Mouse (Mus musculus) spleen, adult 12 weeks (tissue): ENCODE data around the gene Qrich1.
"Not testable (repeated sequence)": the region's sequence is repeated elsewhere in the genome, so short reads cannot be mapped to it uniquely, and the experiment has no call there.

Source experiments
- DNase-seq: peaks from one replicate; pipeline ENCODE4 v3.0.0; 2022; ENCODE audit warnings: low spot score

Gene Qrich1

DNA sequence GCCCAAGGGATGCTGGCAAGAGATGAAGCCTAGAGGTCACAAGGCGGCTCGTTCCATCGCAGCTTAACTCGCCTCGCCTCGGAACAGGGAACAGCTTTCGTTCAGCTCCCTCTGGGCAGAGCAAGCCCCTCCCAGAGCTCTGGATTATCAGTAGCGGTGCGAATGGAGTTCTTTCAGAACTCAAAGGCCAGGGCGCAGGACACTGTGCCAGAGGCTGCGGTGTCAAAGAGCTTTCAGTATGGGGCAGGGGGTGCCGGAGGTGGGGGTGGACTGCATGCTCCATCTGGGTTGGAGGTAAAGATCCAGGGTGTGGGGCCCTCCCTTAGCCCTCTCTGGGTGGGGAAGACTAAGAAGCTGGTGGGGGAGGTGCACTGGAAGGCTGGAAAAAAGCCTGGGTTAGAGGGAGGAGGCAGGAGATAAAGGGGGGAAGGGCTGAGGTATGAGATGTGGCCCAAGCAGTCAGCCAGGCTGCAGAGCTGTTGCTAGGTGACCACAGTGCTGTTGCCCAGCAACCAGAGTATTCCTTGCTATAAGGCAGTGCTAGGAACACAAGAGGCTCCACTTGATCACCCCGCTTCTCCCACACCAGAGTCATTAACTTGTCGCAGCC is 71.1 kb downstream of the Qrich1 start:
- DNase-seq = no peak

DNA sequence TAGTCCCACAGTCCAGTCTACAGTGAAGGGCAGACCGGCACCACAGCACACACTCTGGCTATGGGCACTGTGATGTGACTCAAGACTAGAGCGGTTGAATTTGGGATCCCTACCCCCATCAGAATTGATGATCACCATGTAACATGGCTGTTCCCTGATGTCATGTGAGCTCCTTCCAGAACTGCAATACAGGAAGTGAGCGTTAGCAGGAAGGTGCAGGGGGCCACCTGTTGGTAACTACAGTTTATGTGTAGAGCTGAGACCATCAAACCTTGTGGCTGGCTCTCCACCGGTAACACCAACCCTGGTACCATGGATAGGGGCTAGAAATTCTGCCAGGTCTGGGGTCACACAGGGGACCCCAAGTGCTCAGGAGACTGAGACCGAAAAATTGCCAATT is 72.6 kb downstream of the Qrich1 start:
- DNase-seq = no peak

DNA sequence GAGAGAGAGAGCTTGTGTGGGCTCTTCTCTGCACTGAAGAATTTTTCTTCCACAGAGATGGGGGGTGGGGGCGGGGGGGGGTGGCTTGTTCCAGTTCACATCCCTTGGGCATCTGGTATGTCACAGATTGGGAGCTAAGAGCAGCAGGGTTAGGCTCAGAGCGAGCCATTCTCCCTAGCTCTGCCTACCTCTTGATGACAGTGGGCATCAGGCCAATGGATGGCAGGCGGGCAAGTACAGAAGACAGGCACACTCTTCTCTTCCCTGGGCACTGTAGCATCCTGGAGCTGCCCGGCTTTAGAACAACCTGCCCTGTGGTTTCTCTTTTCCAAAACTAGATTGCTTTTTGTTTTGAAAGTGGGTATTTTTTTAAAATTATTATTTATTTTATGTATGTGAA is 74.9 kb downstream of the Qrich1 start:
- no peak for DNase-seq

DNA sequence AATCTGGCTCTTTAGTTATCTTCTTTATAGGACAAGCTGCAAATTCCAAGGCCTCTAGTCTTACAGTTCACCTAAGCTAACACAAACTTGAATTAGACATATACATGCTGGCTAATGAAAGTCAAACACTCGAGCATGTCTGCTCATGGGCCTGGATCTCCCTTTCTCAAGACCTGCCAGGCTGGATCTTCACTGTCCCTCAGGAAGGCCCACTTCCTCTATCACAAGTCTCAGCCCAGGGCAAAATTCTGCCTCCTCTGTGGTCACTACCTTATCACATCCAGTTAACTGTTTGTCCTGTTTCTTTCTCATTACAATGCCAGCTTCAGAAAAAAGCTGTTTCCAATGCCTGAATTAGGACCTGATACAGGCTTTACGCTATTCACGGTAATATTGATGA is 77.7 kb downstream of the Qrich1 start:
- DNase-seq = no peak

DNA sequence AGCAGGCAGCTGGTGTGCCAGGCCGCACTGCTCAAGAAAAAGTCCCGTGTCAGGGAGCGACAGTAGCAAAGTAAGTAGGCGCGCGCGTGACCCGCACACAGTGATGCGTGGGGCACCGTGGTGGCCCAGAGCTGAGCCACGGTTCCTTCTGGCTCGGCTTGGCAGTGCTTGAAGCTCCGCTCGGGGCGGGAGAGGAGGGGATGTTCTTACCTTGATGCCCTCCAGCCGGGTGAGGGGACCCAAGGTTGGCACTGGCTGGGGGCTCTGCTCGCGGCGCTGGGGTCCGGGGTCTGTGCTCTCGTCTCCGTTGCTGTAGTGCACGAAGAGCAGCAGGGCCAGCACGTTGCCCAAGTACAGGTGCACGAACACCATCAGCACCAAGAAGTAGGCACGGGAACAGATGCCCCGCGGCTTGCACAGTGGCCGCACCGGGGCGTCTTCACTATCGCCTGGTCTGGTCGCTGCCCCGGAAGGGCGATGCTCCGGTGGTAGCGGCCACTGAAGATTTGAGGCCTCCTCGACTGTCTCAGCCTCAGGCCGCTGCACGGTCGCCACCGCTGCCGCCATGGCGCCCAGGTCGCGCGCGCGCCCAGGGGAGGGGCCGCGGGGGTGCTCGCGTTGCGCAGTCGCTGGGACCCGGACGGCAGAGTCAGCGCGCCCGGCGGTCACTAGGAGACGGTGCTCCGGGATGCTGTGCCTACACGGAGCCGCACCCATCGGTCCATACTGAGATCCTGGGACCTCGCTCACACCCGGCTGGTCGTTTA is 80.6 kb downstream of the Qrich1 start, which contains the start of gene P4htm:
Gene P4htm (minus strand): TSS at position 670 of the 767 bp plus-strand sequence.
- DNase-seq = no peak

DNA sequence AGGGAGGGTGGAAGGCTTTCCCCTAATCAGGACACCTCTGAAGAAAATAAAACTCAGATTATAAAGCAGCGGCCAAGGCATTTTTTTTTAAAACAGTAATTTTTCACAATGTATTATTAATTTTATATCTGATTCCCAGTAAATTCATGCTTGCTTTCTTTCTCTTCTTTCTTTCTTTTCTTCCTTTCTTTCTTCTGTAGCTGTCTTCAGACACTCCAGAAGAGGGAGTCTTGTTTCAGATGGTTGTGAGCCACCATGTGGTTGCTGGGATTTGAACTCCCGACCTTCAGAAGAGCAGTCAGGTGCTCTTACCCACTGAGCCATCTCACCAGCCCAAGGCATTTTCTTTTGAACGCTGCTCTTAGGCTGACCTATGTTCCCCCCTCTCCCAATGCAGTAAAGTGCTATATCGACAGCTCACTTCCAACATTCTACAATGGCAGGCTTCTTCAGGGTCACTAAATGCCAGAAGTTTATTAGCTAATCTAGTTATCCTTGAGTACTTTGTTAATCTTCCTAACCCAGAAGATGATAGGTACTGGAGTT is 82.5 kb downstream of the Qrich1 start:
- DNase-seq = no peak

DNA sequence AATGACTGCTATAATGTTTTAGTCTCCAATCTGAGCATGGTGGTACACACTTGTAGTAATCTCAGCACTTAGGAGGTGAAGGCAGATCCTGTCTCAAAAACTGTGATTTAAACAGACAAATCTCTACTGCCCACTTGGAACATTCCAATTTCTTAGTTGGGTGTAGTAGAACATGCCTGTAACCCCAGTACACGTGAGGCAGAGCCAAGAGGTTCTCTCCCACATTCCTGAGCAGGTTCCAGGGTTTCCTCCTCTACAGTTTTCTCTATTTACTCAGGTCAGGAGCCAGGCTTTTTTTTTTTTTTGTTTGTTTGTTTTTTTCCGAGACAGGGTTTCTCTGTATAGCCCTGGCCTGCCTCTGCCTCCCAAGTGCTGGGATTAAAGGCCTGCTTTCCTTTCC is 83.4 kb downstream of the Qrich1 start:
- no peak for DNase-seq

DNA sequence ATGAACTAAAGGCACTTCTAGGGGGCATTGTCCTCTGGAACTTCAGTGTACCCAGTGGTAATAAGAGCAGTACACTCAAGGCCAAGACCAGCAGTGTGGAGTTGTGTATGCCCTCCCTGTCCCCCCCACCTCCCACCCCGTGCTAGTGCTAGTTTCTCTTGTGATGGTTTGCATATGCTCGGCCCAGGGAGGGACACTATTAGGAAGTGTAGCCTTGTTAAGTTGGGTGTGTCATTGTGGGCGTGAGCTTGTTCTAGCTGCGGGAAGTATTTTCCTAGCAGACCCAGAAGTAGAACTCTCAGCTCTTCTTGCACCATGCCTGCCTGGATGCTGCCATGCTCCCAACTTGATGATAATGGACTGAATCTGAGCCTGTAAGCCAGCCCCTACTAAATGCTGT is 85.4 kb downstream of the Qrich1 start:
- DNase-seq = no peak

DNA sequence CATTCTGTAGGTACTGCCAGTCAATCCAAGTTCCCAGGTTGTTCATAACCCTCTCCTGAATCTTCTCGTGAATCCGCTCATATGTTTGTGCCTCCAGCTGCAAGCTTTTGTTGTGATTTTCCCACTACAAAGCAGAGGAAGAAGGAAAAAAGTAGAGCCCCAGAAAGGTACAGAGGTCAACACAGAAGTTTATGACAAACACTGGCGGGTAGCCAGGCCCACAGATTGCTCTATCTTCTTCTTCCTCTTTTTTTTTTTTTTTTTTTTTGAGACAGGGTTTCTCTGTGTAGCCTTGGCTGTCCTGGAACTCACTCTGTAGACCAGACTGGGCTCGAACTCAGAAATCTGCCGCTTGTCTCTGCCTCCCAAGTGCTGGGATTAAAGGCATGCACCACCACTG is 91.3 kb downstream of the Qrich1 start:
- DNase-seq = not testable (repeated sequence)

DNA sequence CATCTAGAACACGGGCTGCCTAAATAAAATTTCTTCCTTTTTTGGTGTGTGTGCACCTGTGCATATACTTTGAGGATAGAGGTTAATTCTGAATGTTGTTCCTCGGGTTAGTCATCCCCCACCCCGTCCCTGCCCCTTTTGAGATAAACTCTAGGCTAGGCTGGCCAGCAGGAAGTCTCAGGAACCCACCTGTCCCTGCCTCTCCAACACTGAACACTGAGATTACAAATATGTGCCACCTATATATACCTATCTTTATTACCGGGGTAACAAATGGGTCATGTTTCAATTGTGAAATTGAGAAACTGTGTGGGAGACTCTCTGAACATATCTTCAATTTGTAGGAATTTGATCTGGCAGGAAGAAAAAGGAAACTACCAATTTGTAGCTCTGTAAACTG is 92.3 kb downstream of the Qrich1 start:
- DNase-seq = no peak
